In the genomic region with DNA sequence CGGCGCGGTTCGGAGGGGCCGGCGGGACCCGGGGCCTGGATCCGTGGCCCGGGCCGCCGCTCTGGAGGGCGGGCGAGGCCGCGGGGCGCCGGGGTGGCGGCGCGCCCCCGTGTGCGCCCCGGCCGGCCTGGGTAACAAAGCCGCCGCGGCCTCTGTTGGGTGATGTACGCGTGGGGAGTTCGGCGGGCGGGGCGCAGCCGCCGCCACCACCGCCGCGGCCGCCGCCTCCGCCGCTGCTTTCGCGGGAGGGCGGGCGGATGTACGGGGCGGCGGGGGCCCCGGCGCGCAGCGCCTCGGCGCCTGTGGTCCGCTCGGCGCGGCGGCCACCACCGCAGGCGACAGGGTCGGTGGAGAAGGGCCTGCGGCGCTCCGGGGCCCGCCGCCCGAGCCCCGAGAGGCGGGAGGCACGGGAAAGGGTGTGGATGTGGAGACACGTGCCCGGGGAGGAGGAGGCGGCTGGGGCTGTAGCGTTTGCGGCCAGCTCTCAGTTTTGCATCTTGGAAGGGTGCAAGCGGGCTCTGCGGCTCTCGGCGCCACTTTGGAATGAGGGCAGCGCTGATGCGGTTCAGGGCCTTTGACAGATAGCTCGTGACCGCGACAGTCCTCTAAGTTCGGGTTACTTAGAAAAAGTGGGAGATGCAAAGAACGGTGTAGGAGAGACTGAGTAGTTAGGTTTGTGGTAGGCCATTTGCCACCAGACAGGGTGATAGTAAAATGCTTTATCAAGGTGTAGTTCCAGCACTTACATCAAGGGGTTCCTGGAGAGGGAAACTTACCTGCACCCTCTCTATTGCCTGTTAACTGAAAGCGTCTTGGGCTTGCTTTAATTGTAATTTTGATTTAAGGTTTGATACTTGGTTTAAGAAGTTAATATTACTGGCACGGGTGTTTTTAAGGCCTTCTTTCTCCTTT, we compare ENCODE assay signal across 8 mouse cellular contexts. TPM values are rescaled to one million over a fixed set of nuclear protein-coding genes. Genes with fewer than 3 reads are reported as not detected.
A peak's percentile ranks its signal among the peaks of the same experiment; 100 is the strongest.
DNase-seq lines count a peak whose midpoint lies in the region; ATAC-seq and TF ChIP-seq lines count a peak whose summit lies in the region.

No protein-coding gene starts in this region.

- peak overlapping the region; percentile 79 for H3K4me2 ChIP-seq in embryonic facial prominence, embryonic 12.5 days (replicated peaks)
- H3K4me2 ChIP-seq in liver, embryonic 12.5 days, result peak overlapping the region; percentile 88
- peak overlapping the region; percentile 78 for H3K4me2 ChIP-seq in myocyte (ENCODE audit: low read depth)
- H3K4me2 ChIP-seq in stomach, embryonic 15.5 days, result peak overlapping the region; percentile 61

- TF ChIP-seq POLR2A in kidney, adult 2 months (IDR thresholded peaks at IDR 0.05; ENCODE audit: low read depth, low read length), result no peak
- TF ChIP-seq POLR2A in myocyte (IDR thresholded peaks at IDR 0.05; ENCODE audit: insufficient read length, low read depth), result no peak

- H3K4me3 ChIP-seq in embryonic facial prominence, embryonic 12.5 days, result peak overlapping the region; percentile 98
- peak overlapping the region; percentile 97 for H3K4me3 ChIP-seq in kidney, adult 2 months (ENCODE audit: insufficient read depth, low read depth, low read length)
- H3K4me3 ChIP-seq in liver, embryonic 12.5 days, result peak overlapping the region; percentile 99
- H3K4me3 ChIP-seq in myocyte, result peak overlapping the region; percentile 97
- H3K4me3 ChIP-seq in stomach, embryonic 15.5 days (replicated peaks), result peak overlapping the region; percentile 95

- H3K27me3 ChIP-seq in embryonic facial prominence, embryonic 12.5 days, result no peaks in the 10 kb centered on the region
- no peaks in the 10 kb centered on the region for H3K27me3 ChIP-seq in kidney, adult 2 months (replicated peaks; ENCODE audit: control insufficient read depth, insufficient read depth, low read length)
- H3K27me3 ChIP-seq in liver, embryonic 12.5 days (replicated peaks), result no peaks in the 10 kb centered on the region
- H3K27me3 ChIP-seq in myocyte (ENCODE audit: control insufficient read depth, insufficient read depth, insufficient read length), result no peaks in the 10 kb centered on the region
- H3K27me3 ChIP-seq in stomach, embryonic 15.5 days (replicated peaks), result no peaks in the 10 kb centered on the region

- H3K9ac ChIP-seq in embryonic facial prominence, embryonic 12.5 days, result peak overlapping the region; percentile 99
- peak overlapping the region; percentile 96 for H3K9ac ChIP-seq in liver, embryonic 12.5 days
- H3K9ac ChIP-seq in stomach, embryonic 15.5 days, result peak overlapping the region; percentile 97

- H3ac ChIP-seq in myocyte (ENCODE audit: control insufficient read depth, insufficient read length), result peak overlapping the region; percentile 37

- peak overlapping the region; percentile 98 for H3K27ac ChIP-seq in embryonic facial prominence, embryonic 12.5 days
- peak overlapping the region; percentile 57; the same call in 1 of the 2 replicates for H3K27ac ChIP-seq in kidney, adult 2 months (ENCODE audit: insufficient read depth, low read depth, low read length)
- peak overlapping the region; percentile 98 for H3K27ac ChIP-seq in liver, embryonic 12.5 days
- H3K27ac ChIP-seq in stomach, embryonic 15.5 days, result peak overlapping the region; percentile 98

- H3K36me3 ChIP-seq in embryonic facial prominence, embryonic 12.5 days, result peaks cover 34% of the 10 kb centered on the region
- H3K36me3 ChIP-seq in kidney, adult 2 months (ENCODE audit: control insufficient read depth, insufficient read depth, low read length), result peaks cover 1% of the 10 kb centered on the region
- H3K36me3 ChIP-seq in liver, embryonic 12.5 days, result peaks cover 39% of the 10 kb centered on the region
- peaks cover 36% of the 10 kb centered on the region for H3K36me3 ChIP-seq in myocyte (ENCODE audit: control insufficient read depth, insufficient read depth)
- H3K36me3 ChIP-seq in stomach, embryonic 15.5 days, result peaks cover 34% of the 10 kb centered on the region

- 1% methylated on average over 52 of the region's 90 CpGs for WGBS in embryonic facial prominence, embryonic 12.5 days
- under 1% methylated on average over 72 of the region's 90 CpGs for WGBS in kidney, adult 2 months
- WGBS in liver, embryonic 12.5 days (ENCODE audit: insufficient replicate concordance), result 1% methylated on average over 79 of the region's 90 CpGs
- under 1% methylated on average over 72 of the region's 90 CpGs for WGBS in stomach, embryonic 15.5 days

- H3K9me3 ChIP-seq in embryonic facial prominence, embryonic 12.5 days, result no peaks in the 10 kb centered on the region
- H3K9me3 ChIP-seq in liver, embryonic 12.5 days (replicated peaks), result no peaks in the 10 kb centered on the region
- no peaks in the 10 kb centered on the region for H3K9me3 ChIP-seq in stomach, embryonic 15.5 days

- peak; percentile 70 to 71 for DNase-seq in B cell, adult 2 months
- peak; percentile 71 to 77 for DNase-seq in adrenal gland, postnatal 36 days
- peak; percentile 29 for DNase-seq in heart, adult 8-10 months (ENCODE audit: low spot score)
- DNase-seq in kidney, adult 2 months, result peak; percentile 58

- peaks cover 59% of the 10 kb centered on the region for H3K79me2 ChIP-seq in myocyte (ENCODE audit: control insufficient read depth, insufficient read depth)

- peaks cover 11% of the 10 kb centered on the region for H3K4me1 ChIP-seq in embryonic facial prominence, embryonic 12.5 days
- H3K4me1 ChIP-seq in kidney, adult 2 months (ENCODE audit: control insufficient read depth, insufficient read depth, low read length), result peaks cover 3% of the 10 kb centered on the region; the same call in 1 of the 2 replicates
- peaks cover 32% of the 10 kb centered on the region for H3K4me1 ChIP-seq in liver, embryonic 12.5 days
- H3K4me1 ChIP-seq in stomach, embryonic 15.5 days, result no peaks in the 10 kb centered on the region; the same call in 1 of the 2 replicates

- peak; percentile 61 for ATAC-seq in embryonic facial prominence, embryonic 12.5 days (ENCODE audit: insufficient number of reproducible peaks, insufficient read depth, low FRiP score, low TSS enrichment)
- ATAC-seq in liver, embryonic 12.5 days, result peak; percentile 72
- peak; percentile 42 for ATAC-seq in stomach, embryonic 15.5 days (ENCODE audit: insufficient read depth, low FRiP score, low read depth)

- TF ChIP-seq CTCF in kidney, adult 2 months (conservative IDR thresholded peaks at IDR 0.05; ENCODE audit: insufficient read depth, insufficient read length, low read depth, low read length), result no peak

TF ChIP-seq in myocyte, 11 proteins besides CTCF, POLR2A, EP300 and RAD21:
- TF ChIP-seq MYOD1 (IDR thresholded peaks at IDR 0.05; ENCODE audit: control insufficient read depth in 1 of 3, insufficient read length in 2 of 3, low read depth in 2 of 3), result peak in 1 of 3 experiments; percentile 2
- no peak for TF ChIP-seq MAX (IDR thresholded peaks at IDR 0.05; ENCODE audit: low read depth)

RNA-seq across cellular contexts. Expression of gene Bzw1, which starts 0.8 kb away (rescaled TPM):
- 100 to 1,000 TPM; 149 to 239 TPM for total RNA-seq in adrenal gland, postnatal 36 days (2021)
- 374 and 417 TPM in 2 replicates for polyA plus RNA-seq in embryonic facial prominence, embryonic 12.5 days (2016; fragmentation: Nextera tagmentation; extraction: Ambion mirVana)
- 10 to 100 TPM; 60.2 to 64.3 (median 62.1) TPM for total RNA-seq in heart, adult 8-10 months (2022)
- polyA plus RNA-seq in kidney, adult 2 months (2012; rRNA removed), result 24.8 and 32.2 TPM in 2 replicates
- 225 and 229 TPM in 2 replicates for polyA plus RNA-seq in liver, embryonic 12.5 days (2016; fragmentation: Nextera tagmentation; extraction: Ambion mirVana)
- 34.7 TPM for polyA plus RNA-seq in myocyte (2012; fragmentation: generic; extraction: Trizol)
- polyA plus RNA-seq in stomach, embryonic 15.5 days (2015; fragmentation: Nextera tagmentation; extraction: Ambion mirVana), result 293 and 313 TPM in 2 replicates

RNA-seq across cellular contexts. Expression of gene Clk1, which starts 30.3 kb away (rescaled TPM):
- 100 to 1,000 TPM; 168 to 179 TPM for total RNA-seq in adrenal gland, postnatal 36 days (2021)
- 222 and 233 TPM in 2 replicates for polyA plus RNA-seq in embryonic facial prominence, embryonic 12.5 days (2016; fragmentation: Nextera tagmentation; extraction: Ambion mirVana)
- 10 to 100 TPM; 35.5 to 62.3 (median 46.7) TPM for total RNA-seq in heart, adult 8-10 months (2022)
- polyA plus RNA-seq in kidney, adult 2 months (2012; rRNA removed), result 35.1 and 45.9 TPM in 2 replicates
- 96.2 and 96.4 TPM in 2 replicates for polyA plus RNA-seq in liver, embryonic 12.5 days (2016; fragmentation: Nextera tagmentation; extraction: Ambion mirVana)
- 19.4 TPM for polyA plus RNA-seq in myocyte (2012; fragmentation: generic; extraction: Trizol)
- polyA plus RNA-seq in stomach, embryonic 15.5 days (2015; fragmentation: Nextera tagmentation; extraction: Ambion mirVana), result 185 and 188 TPM in 2 replicates

RNA-seq across cellular contexts. Expression of gene Nif3l1, which starts 51.4 kb away (rescaled TPM):
- total RNA-seq in adrenal gland, postnatal 36 days (2021), result 10 to 100 TPM; 18.8 to 19.5 TPM
- 56.0 and 56.8 TPM in 2 replicates for polyA plus RNA-seq in embryonic facial prominence, embryonic 12.5 days (2016; fragmentation: Nextera tagmentation; extraction: Ambion mirVana)
- total RNA-seq in heart, adult 8-10 months (2022), result 10 to 100 TPM in 3 of 4 experiments, 1 to 10 TPM in 1; 10.0 to 15.4 (median 14.4) TPM
- 19.7 and 21.3 TPM in 2 replicates for polyA plus RNA-seq in kidney, adult 2 months (2012; rRNA removed)
- 25.2 TPM in 2 replicates for polyA plus RNA-seq in liver, embryonic 12.5 days (2016; fragmentation: Nextera tagmentation; extraction: Ambion mirVana)
- 30.0 TPM for polyA plus RNA-seq in myocyte (2012; fragmentation: generic; extraction: Trizol)
- polyA plus RNA-seq in stomach, embryonic 15.5 days (2015; fragmentation: Nextera tagmentation; extraction: Ambion mirVana), result 36.8 and 40.0 TPM in 2 replicates

RNA-seq across cellular contexts. Expression of gene Ppil3, which starts 51.7 kb away (rescaled TPM):
- 10 to 100 TPM; 31.8 to 37.0 TPM for total RNA-seq in adrenal gland, postnatal 36 days (2021)
- 53.4 and 59.4 TPM in 2 replicates for polyA plus RNA-seq in embryonic facial prominence, embryonic 12.5 days (2016; fragmentation: Nextera tagmentation; extraction: Ambion mirVana)
- total RNA-seq in heart, adult 8-10 months (2022), result 10 to 100 TPM; 15.9 to 21.5 (median 18.7) TPM
- polyA plus RNA-seq in kidney, adult 2 months (2012; rRNA removed), result 18.4 and 25.5 TPM in 2 replicates
- polyA plus RNA-seq in liver, embryonic 12.5 days (2016; fragmentation: Nextera tagmentation; extraction: Ambion mirVana), result 34.0 and 39.9 TPM in 2 replicates
- 45.8 TPM for polyA plus RNA-seq in myocyte (2012; fragmentation: generic; extraction: Trizol)
- 49.1 and 49.4 TPM in 2 replicates for polyA plus RNA-seq in stomach, embryonic 15.5 days (2015; fragmentation: Nextera tagmentation; extraction: Ambion mirVana)

Comparison
In these comparisons a context has a peak if more than half of its experiments do, and no peak if none do; other contexts are left out.
1. Peak in every context shown above with its lines: DNase-seq, ATAC-seq, H3K4me3 ChIP-seq and H3K27ac ChIP-seq.